Mouse (Mus musculus): ENCODE measurements at regions not wholly inside any gene's neighbourhood (a gene's known extent, or its start where the extent isn't known, plus 50 kb on each side); places are given as distances from the start of the nearest gene placed in this dataset.

DNA sequence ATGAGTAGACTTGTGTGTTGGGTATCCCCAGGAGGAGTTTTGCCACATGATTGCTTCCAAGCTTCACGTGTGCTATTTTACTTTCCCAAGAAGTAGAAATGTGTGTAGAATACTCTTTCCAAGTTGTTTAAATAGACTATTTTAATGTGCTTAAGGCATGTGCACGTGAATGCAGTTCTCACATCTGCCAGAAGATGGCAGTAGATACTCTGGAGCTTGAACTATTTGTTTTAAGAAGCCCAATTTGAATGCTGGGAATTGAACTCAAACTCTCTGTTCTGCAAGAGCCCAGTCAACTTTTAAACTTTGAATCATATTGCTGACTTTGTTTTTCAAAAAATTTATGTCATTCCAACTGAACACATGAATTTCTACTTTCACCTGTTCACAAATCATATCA is 431.3 kb upstream of the Reg3g start:
- ATAC-seq (ENCODE audit: insufficient read depth) (no peak), DNase-seq (peak; percentile 83)
- Histone ChIP-seq H3K4me1 (ENCODE audit: insufficient read depth) (no peaks in the 10 kb centered on the region), H3K9me3 (ENCODE audit: low read depth, low read length) (no peaks in the 10 kb centered on the region), H3K4me3 (ENCODE audit: low read depth, low read length) (no peak overlapping the region), H3K36me3 (ENCODE audit: insufficient read depth) (no peaks in the 10 kb centered on the region), H3K9ac (no peak overlapping the region), H3K4me2 (no peak overlapping the region), H3K27me3 (ENCODE audit: insufficient read depth, low read length) (no peaks in the 10 kb centered on the region), H3K27ac (ENCODE audit: low read depth) (no peak overlapping the region)
- WGBS: 3% methylated on average over 2 of the region's 2 CpGs
- peak; percentile 74 for TF ChIP-seq CTCF (IDR thresholded peaks at IDR 0.05; ENCODE audit: low read depth)

DNA sequence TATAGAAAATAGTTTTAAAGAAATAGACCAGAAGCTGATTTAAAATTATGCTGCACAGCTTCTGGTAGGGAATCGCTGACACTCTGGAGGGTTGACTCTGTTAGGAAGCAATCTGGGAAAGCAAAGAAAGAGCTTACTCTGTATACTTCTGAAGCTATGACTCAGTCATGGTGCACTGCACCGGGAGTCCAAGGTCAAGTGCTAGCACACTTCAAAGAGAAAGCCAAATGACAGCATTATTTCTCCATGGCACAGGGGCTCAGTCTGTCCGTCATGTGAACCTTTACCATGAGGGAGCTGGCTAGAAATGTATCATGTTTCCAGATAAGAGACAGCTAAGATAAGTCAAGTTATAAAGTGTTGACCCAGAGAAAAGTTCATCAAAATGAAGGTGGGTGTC is 424.1 kb upstream of the Reg3g start:
- DNase-seq: no peak
- Histone ChIP-seq H3K4me1 (ENCODE audit: insufficient read depth) (no peaks in the 10 kb centered on the region), H3K9ac (no peak overlapping the region), H3K9me3 (ENCODE audit: low read depth, low read length) (no peaks in the 10 kb centered on the region), H3K36me3 (ENCODE audit: insufficient read depth) (no peaks in the 10 kb centered on the region), H3K4me3 (ENCODE audit: low read depth, low read length) (no peak overlapping the region), H3K4me2 (no peak overlapping the region), H3K27ac (ENCODE audit: low read depth) (no peak overlapping the region), H3K27me3 (ENCODE audit: insufficient read depth, low read length) (no peaks in the 10 kb centered on the region)
- no peak for TF ChIP-seq CTCF (IDR thresholded peaks at IDR 0.05; ENCODE audit: low read depth)
- no peak for ATAC-seq (ENCODE audit: insufficient read depth)
- 44% methylated on average over 3 of the region's 3 CpGs for WGBS

DNA sequence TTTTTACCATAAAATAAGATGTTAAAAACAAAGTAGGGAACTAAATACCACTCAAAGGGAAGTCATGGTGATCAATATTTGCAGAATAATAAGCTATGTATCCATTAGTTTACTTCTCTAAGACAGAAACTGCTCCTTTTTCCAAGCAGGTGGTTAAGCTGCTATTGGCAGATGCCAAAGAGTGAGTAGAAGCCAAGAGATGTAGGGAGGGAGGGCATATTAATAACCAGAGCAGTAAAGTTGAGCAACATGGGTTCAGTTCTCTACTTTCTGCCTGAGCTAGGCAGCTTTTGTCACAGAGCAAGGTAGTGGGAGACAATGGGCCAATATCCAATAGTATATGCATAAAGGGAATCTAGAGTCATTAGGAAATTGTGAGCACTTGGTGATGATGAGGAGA is 394.4 kb upstream of the Reg3g start:
- ATAC-seq (ENCODE audit: insufficient read depth) (no peak), DNase-seq (no peak)
- no peak overlapping the region for H3K4me3 ChIP-seq (ENCODE audit: low read depth, low read length)
- no peaks in the 10 kb centered on the region for H3K27me3 ChIP-seq (ENCODE audit: insufficient read depth, low read length)
- H3K4me1 ChIP-seq (ENCODE audit: insufficient read depth): no peaks in the 10 kb centered on the region
- H3K9me3 ChIP-seq (ENCODE audit: low read depth, low read length): no peaks in the 10 kb centered on the region
- H3K27ac ChIP-seq (ENCODE audit: low read depth): no peak overlapping the region
- no peak overlapping the region for H3K9ac ChIP-seq
- no peak for TF ChIP-seq CTCF (IDR thresholded peaks at IDR 0.05; ENCODE audit: low read depth)
- no peak overlapping the region for H3K4me2 ChIP-seq
- H3K36me3 ChIP-seq (ENCODE audit: insufficient read depth): no peaks in the 10 kb centered on the region

GRCm38 (mm10) chr6:78841261-78841660 is 372.6 kb upstream of the Reg3g start:
- no peak for ATAC-seq (ENCODE audit: insufficient read depth)
- H3K9me3 ChIP-seq (ENCODE audit: low read depth, low read length): no peaks in the 10 kb centered on the region
- no peak for DNase-seq
- H3K27me3 ChIP-seq (ENCODE audit: insufficient read depth, low read length): no peaks in the 10 kb centered on the region
- no peaks in the 10 kb centered on the region for H3K36me3 ChIP-seq (ENCODE audit: insufficient read depth)
- no peaks in the 10 kb centered on the region for H3K4me1 ChIP-seq (ENCODE audit: insufficient read depth)
- no peak overlapping the region for H3K4me2 ChIP-seq
- H3K4me3 ChIP-seq (ENCODE audit: low read depth, low read length): no peak overlapping the region
- H3K9ac ChIP-seq: no peak overlapping the region
- H3K27ac ChIP-seq (ENCODE audit: low read depth): no peak overlapping the region
- no peak for TF ChIP-seq CTCF (IDR thresholded peaks at IDR 0.05; ENCODE audit: low read depth)
- WGBS: 48% methylated on average over 2 of the region's 2 CpGs

GRCm38 (mm10) chr6:78825901-78826629 is 357.4 kb upstream of the Reg3g start:
- Histone ChIP-seq H3K27me3 (ENCODE audit: insufficient read depth, low read length) (no peaks in the 10 kb centered on the region), H3K27ac (ENCODE audit: low read depth) (no peak overlapping the region), H3K4me1 (ENCODE audit: insufficient read depth) (no peaks in the 10 kb centered on the region), H3K9ac (no peak overlapping the region), H3K36me3 (ENCODE audit: insufficient read depth) (no peaks in the 10 kb centered on the region), H3K4me3 (ENCODE audit: low read depth, low read length) (no peak overlapping the region), H3K4me2 (no peak overlapping the region), H3K9me3 (ENCODE audit: low read depth, low read length) (no peaks in the 10 kb centered on the region)
- no peak for ATAC-seq (ENCODE audit: insufficient read depth)
- no peak for TF ChIP-seq CTCF (IDR thresholded peaks at IDR 0.05; ENCODE audit: low read depth)
- 31% methylated on average over 6 of the region's 6 CpGs for WGBS
- no peak for DNase-seq

- DNase-seq (no peak), ATAC-seq (ENCODE audit: insufficient read depth) (no peak)
- no peaks in the 10 kb centered on the region for H3K27me3 ChIP-seq (ENCODE audit: insufficient read depth, low read length)
- H3K36me3 ChIP-seq (ENCODE audit: insufficient read depth): no peaks in the 10 kb centered on the region
- H3K4me3 ChIP-seq (ENCODE audit: low read depth, low read length): no peak overlapping the region
- no peaks in the 10 kb centered on the region for H3K9me3 ChIP-seq (ENCODE audit: low read depth, low read length)
- 79% methylated on average over 1 of the region's 1 CpGs for WGBS
- no peaks in the 10 kb centered on the region for H3K4me1 ChIP-seq (ENCODE audit: insufficient read depth)
- no peak for TF ChIP-seq CTCF (IDR thresholded peaks at IDR 0.05; ENCODE audit: low read depth)
- H3K27ac ChIP-seq (ENCODE audit: low read depth): no peak overlapping the region
- H3K9ac ChIP-seq: no peak overlapping the region
- H3K4me2 ChIP-seq: no peak overlapping the region
Measured at GRCm38 (mm10) chr6:78821251-78821650, 352.6 kb upstream of the Reg3g start.

DNA sequence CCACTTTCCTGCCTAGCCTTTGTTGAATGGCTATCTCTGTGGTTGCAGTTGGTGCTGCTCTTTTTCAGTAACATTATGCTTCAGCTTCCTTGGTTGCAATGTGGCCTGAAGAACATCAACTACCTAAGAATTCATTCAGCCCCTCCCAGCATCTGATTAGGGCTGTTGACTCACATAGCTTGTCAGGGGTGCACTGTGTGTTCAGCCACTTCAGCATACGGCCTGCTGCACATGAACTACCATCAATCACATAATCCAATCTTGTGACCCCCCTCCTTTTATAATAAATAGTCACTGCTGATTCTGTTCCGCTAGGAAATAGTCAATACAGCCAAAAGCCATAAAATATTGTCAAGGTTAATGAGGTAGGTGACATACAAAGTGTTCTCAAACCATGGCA is 328.3 kb upstream of the Reg3g start:
- Histone ChIP-seq H3K27me3 (ENCODE audit: insufficient read depth, low read length) (no peaks in the 10 kb centered on the region), H3K4me2 (no peak overlapping the region), H3K4me1 (ENCODE audit: insufficient read depth) (no peaks in the 10 kb centered on the region), H3K9ac (no peak overlapping the region), H3K36me3 (ENCODE audit: insufficient read depth) (no peaks in the 10 kb centered on the region), H3K9me3 (ENCODE audit: low read depth, low read length) (no peaks in the 10 kb centered on the region), H3K4me3 (ENCODE audit: low read depth, low read length) (no peak overlapping the region), H3K27ac (ENCODE audit: low read depth) (no peak overlapping the region)
- no peak for ATAC-seq (ENCODE audit: insufficient read depth)
- TF ChIP-seq CTCF (IDR thresholded peaks at IDR 0.05; ENCODE audit: low read depth): no peak
- WGBS: 35% methylated on average over 2 of the region's 2 CpGs
- DNase-seq: no peak

DNA sequence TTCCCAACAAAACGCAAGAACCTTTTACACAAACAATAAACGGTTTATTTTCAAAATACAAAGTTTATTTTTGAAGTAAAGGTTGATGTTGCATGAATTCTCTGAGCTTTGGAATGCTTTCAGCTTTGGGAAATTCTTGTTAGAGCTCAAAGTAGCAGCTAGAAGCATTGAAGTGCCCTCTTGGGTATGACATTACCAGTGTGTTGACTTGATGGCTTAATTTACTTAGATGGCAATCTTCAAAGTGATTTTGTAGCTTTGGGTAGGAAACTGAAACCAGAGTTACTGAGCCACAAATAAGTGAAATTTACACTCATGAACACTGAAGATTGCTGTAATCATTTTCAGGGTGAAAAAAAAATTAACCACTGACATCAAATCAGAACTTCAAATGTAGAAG is 320.3 kb upstream of the Reg3g start:
- Histone ChIP-seq H3K27me3 (ENCODE audit: insufficient read depth, low read length) (no peaks in the 10 kb centered on the region), H3K4me1 (ENCODE audit: insufficient read depth) (no peaks in the 10 kb centered on the region), H3K9ac (no peak overlapping the region), H3K4me3 (ENCODE audit: low read depth, low read length) (no peak overlapping the region), H3K4me2 (no peak overlapping the region), H3K36me3 (ENCODE audit: insufficient read depth) (no peaks in the 10 kb centered on the region), H3K9me3 (ENCODE audit: low read depth, low read length) (no peaks in the 10 kb centered on the region), H3K27ac (ENCODE audit: low read depth) (no peak overlapping the region)
- ATAC-seq (ENCODE audit: insufficient read depth): no peak
- no peak for TF ChIP-seq CTCF (IDR thresholded peaks at IDR 0.05; ENCODE audit: low read depth)
- DNase-seq: no peak
- 67% methylated on average over 2 of the region's 2 CpGs for WGBS

Measured in lung, embryonic 14.5 days (tissue).